Mouse (Mus musculus) WW6 (cell line): ENCODE results near the gene Zbtb17.

Source experiments
- DNase-seq: peaks from one replicate; pipeline ENCODE4 v3.0.0-alpha.2; 2013; ENCODE audit warnings: low read depth, low spot score

Gene Zbtb17

GRCm38 (mm10) chr4:141425484-141426479 lies 18.7 kb upstream of the Zbtb17 start:
- no peak for DNase-seq

- no peak for DNase-seq
Observed at GRCm38 (mm10) chr4:141426796-141427745, 17.4 kb upstream of the Zbtb17 start.

- DNase-seq, result no peak
Observed at GRCm38 (mm10) chr4:141427921-141428320, 16.5 kb upstream of the Zbtb17 start.

- no peak for DNase-seq
Observed at GRCm38 (mm10) chr4:141429381-141429780, 15.1 kb upstream of the Zbtb17 start.

- DNase-seq, result no peak
Observed at GRCm38 (mm10) chr4:141429847-141430246, 14.6 kb upstream of the Zbtb17 start.

- no peak for DNase-seq
Observed at GRCm38 (mm10) chr4:141430997-141431396, 13.5 kb upstream of the Zbtb17 start.

GRCm38 (mm10) chr4:141432666-141433065 lies 11.8 kb upstream of the Zbtb17 start:
- DNase-seq, result no peak

GRCm38 (mm10) chr4:141433191-141433590 lies 11.3 kb upstream of the Zbtb17 start:
- no peak for DNase-seq

- no peak for DNase-seq
Observed at GRCm38 (mm10) chr4:141435974-141436373, 8.5 kb upstream of the Zbtb17 start, which contains the start of gene Srarp. Gene Srarp (minus strand): TSS chr4:141436105.

GRCm38 (mm10) chr4:141439083-141439803 lies 5.2 kb upstream of the Zbtb17 start:
- no peak for DNase-seq

GRCm38 (mm10) chr4:141440877-141441276 lies 3.6 kb upstream of the Zbtb17 start:
- DNase-seq, result no peak

- DNase-seq, result no peak
Observed at GRCm38 (mm10) chr4:141443641-141444429, 619 bp upstream of the Zbtb17 start.

GRCm38 (mm10) chr4:141445328-141445720 lies 870 bp downstream of the Zbtb17 start:
- no peak for DNase-seq

GRCm38 (mm10) chr4:141446211-141446610 lies 1.8 kb downstream of the Zbtb17 start:
- DNase-seq, result no peak

- no peak for DNase-seq
Observed at GRCm38 (mm10) chr4:141451251-141451650, 6.8 kb downstream of the Zbtb17 start.

GRCm38 (mm10) chr4:141451916-141452450 lies 7.5 kb downstream of the Zbtb17 start:
- DNase-seq, result no peak

- DNase-seq, result no peak
Observed at GRCm38 (mm10) chr4:141454581-141455350, 10.3 kb downstream of the Zbtb17 start.

GRCm38 (mm10) chr4:141455526-141455925 lies 11.1 kb downstream of the Zbtb17 start:
- DNase-seq, result no peak

- no peak for DNase-seq
Observed at GRCm38 (mm10) chr4:141456193-141456938, 11.9 kb downstream of the Zbtb17 start.
